Mouse (Mus musculus) ES-Bruce4 (cell line): Measurements from ENCODE around the gene Capn12. TPM values are rescaled to one million over a fixed set of nuclear protein-coding genes. Genes with fewer than 3 reads are reported as not detected.

Source experiments
- H3K27ac ChIP-seq: 2 replicates; pipeline ENCODE4 v1.5.1; 2012; ENCODE audit warnings: low read length, inconsistent platforms; ENCODE audit not compliant: insufficient read depth
- H3K27me3 ChIP-seq: 2 replicates; pipeline ENCODE4 v1.6.1; 2012; ENCODE audit warnings: mild to moderate bottlenecking, low read length, inconsistent platforms; ENCODE audit not compliant: control insufficient read depth, poor library complexity, insufficient read depth, severe bottlenecking
- H3K36me3 ChIP-seq: 2 replicates; pipeline ENCODE4 v1.6.1; 2012; ENCODE audit warnings: inconsistent platforms, mild to moderate bottlenecking, low read length, moderate library complexity; ENCODE audit not compliant: control insufficient read depth, poor library complexity, insufficient read depth, severe bottlenecking
- H3K4me1 ChIP-seq: one replicate; pipeline ENCODE4 v1.8.1; 2011; ENCODE audit warnings: low read length; ENCODE audit not compliant: control insufficient read depth, insufficient read depth
- H3K4me3 ChIP-seq: 2 replicates; pipeline ENCODE4 v1.5.1; 2011; ENCODE audit warnings: low read depth, mild to moderate bottlenecking, low read length
- H3K9ac ChIP-seq: 2 replicates; pipeline ENCODE4 v1.6.1; 2012; ENCODE audit warnings: low read depth, mild to moderate bottlenecking, inconsistent platforms; ENCODE audit not compliant: poor library complexity, severe bottlenecking
- H3K9me3 ChIP-seq: replicated peaks from 2 replicates; pipeline ENCODE4 v1.6.1; 2012; ENCODE audit warnings: mild to moderate bottlenecking, low read length, inconsistent platforms; ENCODE audit not compliant: control insufficient read depth, poor library complexity, insufficient read depth, severe bottlenecking
- CTCF ChIP-seq: IDR thresholded peaks from one replicate; pipeline ENCODE4 v1.8.1; 2011; ENCODE audit warnings: low read depth, low read length
- EP300 ChIP-seq: IDR thresholded peaks from 2 replicates; pipeline ENCODE4 v1.6.1; 2011; ENCODE audit warnings: low read depth, low read length; ENCODE audit not compliant: insufficient read depth
- POLR2A ChIP-seq: IDR thresholded peaks from one replicate; pipeline ENCODE4 v1.8.1; 2011; ENCODE audit warnings: low read length; ENCODE audit not compliant: insufficient read depth
- polyA plus RNA-seq: library from polyadenylated mRNA; stranded (reverse); fragments of >200 nt; gene quantifications from 2 replicates; pipeline ENCODE4 v1.2.4, GENCODE M21; 2011; ENCODE audit warnings: low read depth; ENCODE audit not compliant: missing spikeins, insufficient read depth, insufficient read length

Gene Capn12
- polyA plus RNA-seq, 1 experiment: 0.33 TPM

DNA sequence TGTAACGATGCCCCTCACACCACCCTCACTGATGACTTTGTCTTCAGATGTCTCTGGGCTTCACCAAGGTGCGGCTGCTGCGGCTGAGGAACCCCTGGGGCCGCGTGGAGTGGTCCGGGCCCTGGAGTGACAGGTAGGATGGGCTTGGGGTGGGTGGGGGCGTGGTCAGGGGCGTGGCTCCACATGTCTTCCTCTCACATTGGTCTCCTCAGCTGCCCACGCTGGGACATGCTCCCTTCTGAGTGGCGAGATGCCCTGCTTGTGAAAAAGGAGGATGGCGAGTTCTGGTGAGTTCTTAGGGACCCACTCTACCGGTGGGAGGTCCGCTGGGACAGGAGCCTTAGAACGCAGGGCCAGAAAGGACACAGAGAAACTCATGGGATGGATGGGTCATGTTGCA is 5.3 kb downstream of the Capn12 start:
- Histone ChIP-seq H3K36me3 (no peaks in the 10 kb centered on the region), H3K27me3 (no peaks in the 10 kb centered on the region), H3K9me3 (no peaks in the 10 kb centered on the region), H3K4me3 (no peak overlapping the region), H3K4me1 (peaks cover under 1% of the 10 kb centered on the region), H3K9ac (no peak overlapping the region), H3K27ac (no peak overlapping the region)
- TF ChIP-seq CTCF (no peak), POLR2A (no peak), EP300 (no peak)

DNA sequence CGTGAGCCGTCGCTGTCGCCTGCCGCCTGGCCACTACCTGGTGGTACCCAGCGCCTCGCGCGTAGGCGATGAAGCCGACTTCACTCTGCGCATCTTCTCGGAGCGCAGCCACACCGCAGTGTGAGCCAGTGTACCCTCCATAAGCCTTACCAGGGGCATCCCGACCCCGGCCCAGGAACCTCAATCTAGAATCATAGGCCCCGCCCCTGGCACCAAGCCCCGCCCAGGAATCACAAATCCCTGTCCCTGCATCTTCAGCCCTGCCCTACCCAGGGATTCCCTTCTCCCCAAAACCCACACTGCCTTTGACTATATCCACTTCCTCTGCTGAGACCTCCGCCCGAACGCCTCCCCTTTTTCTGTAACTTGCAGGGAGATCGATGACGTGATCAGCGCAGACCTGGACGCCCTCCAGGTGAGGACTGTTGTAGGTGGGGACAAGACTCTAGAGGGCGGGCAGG is 7.5 kb downstream of the Capn12 start:
- Histone ChIP-seq H3K4me3 (peak overlapping the region; percentile 68), H3K27ac (no peak overlapping the region), H3K9ac (peak overlapping the region; percentile 19), H3K36me3 (peaks cover 8% of the 10 kb centered on the region; the same call in 1 of the 2 replicates), H3K4me1 (no peaks in the 10 kb centered on the region), H3K27me3 (no peaks in the 10 kb centered on the region), H3K9me3 (no peaks in the 10 kb centered on the region)
- no peak for TF ChIP-seq EP300
- no peak for TF ChIP-seq CTCF
- TF ChIP-seq POLR2A: no peak

DNA sequence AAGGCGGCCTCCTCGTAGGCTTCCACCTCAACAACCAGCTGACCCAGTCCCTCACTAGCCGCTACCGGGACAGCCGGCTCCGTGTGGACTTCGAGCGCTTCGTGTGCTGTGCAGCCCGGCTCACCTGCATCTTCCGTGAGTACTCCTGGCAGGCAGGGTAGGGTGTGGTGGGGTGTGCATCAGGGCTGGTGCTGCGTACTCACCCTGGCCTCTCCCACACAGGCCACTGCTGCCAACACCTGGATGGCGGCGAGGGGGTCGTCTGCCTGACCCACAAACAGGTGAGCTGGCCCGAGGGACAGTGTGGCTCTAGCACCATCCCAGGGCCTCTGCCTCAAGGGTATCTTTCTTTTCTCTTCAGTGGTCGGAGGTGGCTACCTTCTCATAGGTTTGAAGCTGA is 11.4 kb downstream of the Capn12 start:
- H3K9me3 ChIP-seq: no peaks in the 10 kb centered on the region
- no peak overlapping the region for H3K9ac ChIP-seq
- H3K36me3 ChIP-seq: peaks cover 40% of the 10 kb centered on the region

DNA sequence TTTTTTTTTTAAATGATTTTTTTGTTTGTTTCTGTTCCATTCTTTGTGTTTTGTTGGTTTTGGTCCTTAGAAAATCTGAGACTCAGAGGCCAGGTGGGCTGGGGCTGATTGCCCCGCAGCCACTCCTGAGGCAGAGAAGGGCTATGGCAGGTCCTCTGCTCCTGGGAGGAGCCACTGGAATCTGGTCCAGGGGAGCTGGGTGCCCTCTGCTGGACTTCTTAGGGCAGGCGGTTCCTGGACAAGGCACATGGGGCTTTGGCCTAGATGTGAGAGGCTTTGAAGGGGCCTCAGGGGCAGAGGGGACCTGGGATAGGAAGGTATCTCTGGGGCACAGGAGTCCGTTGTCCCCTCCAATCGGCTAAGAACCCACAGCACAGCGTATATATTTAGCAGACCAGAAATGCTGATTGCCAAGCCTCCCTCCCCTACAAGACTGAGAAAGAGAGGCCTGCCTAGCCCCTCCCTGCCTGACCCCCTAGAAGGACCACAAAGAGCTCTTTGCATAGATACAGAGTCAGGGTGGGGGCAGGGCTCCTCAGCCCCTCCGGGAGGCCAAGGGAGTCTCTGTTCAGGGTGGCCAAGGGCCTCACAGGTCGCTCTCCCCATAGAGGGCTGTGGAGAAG is 12.5 kb downstream of the Capn12 start:
- Histone ChIP-seq H3K36me3 (peaks cover 51% of the 10 kb centered on the region), H3K4me1 (no peaks in the 10 kb centered on the region), H3K27ac (no peak overlapping the region), H3K9me3 (no peaks in the 10 kb centered on the region), H3K4me3 (no peak overlapping the region), H3K27me3 (no peaks in the 10 kb centered on the region), H3K9ac (no peak overlapping the region)
- no peak for TF ChIP-seq EP300
- peak; percentile 61 for TF ChIP-seq CTCF

More for the DNA sequence above, 11.4 kb downstream of the Capn12 start:
- Histone ChIP-seq H3K27me3 (no peaks in the 10 kb centered on the region), H3K27ac (no peak overlapping the region), H3K4me1 (no peaks in the 10 kb centered on the region), H3K4me3 (no peak overlapping the region)
- TF ChIP-seq POLR2A (no peak), CTCF (no peak), EP300 (no peak)

- Histone ChIP-seq H3K36me3 (peaks cover 59% of the 10 kb centered on the region), H3K9me3 (no peaks in the 10 kb centered on the region), H3K4me1 (no peaks in the 10 kb centered on the region), H3K4me3 (no peak overlapping the region), H3K27ac (no peak overlapping the region), H3K9ac (no peak overlapping the region), H3K27me3 (no peaks in the 10 kb centered on the region)
- no peak for TF ChIP-seq CTCF
- TF ChIP-seq POLR2A: no peak
These were observed 13.7 kb downstream of the Capn12 start for GRCm38 (mm10) chr7:28894942-28895341.

GRCm38 (mm10) chr7:28897661-28898060 is 16.4 kb downstream of the Capn12 start:
- Histone ChIP-seq H3K4me3 (no peak overlapping the region), H3K27me3 (no peaks in the 10 kb centered on the region), H3K9ac (no peak overlapping the region), H3K9me3 (no peaks in the 10 kb centered on the region), H3K27ac (no peak overlapping the region), H3K4me1 (no peaks in the 10 kb centered on the region), H3K36me3 (peaks cover 79% of the 10 kb centered on the region)
- no peak for TF ChIP-seq CTCF
- TF ChIP-seq EP300: no peak
- no peak for TF ChIP-seq POLR2A
